10 mouse cellular contexts compared by ENCODE assay signal in the genomic region with DNA sequence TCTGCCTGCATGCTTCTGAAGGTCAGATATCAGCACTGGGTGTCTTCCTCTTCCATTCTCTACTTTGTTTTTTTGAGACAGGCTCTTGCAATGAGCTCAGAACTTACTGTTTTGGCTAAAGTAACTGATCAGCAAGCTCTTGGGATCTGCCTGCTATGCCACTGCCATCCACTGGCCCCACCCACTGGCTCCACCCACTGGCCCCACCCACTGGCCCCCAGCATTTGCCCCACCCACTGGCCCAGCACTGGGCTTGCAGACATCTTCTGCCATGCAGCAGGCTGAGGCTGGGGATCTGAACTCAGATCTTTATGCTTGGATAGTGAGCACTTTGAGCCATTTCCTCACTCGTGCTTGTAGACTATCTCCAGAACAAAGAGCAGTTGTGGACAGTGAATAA.
DNase-seq lines count a peak whose midpoint lies in the region; ATAC-seq and TF ChIP-seq lines count a peak whose summit lies in the region.
"Had no signal": no experiment of that assay in that cellular context is flagged by ENCODE, and none has a peak within 500 bp of the region (broad histone marks: within the 10 kb centered on the region; RNA-seq: fewer than 3 reads in every experiment).

No protein-coding gene starts in this region.

- no peak for TF ChIP-seq RAD21 in MEL (IDR thresholded peaks at IDR 0.05; ENCODE audit: low read depth, low read length)

- no peaks in the 10 kb centered on the region for H3K27me3 ChIP-seq in intestine, embryonic 16.5 days (replicated peaks; ENCODE audit: control insufficient read depth, insufficient read depth, low read length)
- H3K27me3 ChIP-seq in intestine, embryonic 15.5 days (replicated peaks), result no peaks in the 10 kb centered on the region
- H3K27me3 ChIP-seq in MEL (ENCODE audit: control insufficient read depth in 1 of 2, insufficient read depth in 2 of 2, low read length in 2 of 2), result no peaks in the 10 kb centered on the region; a peak in 1 of 4 replicates
- H3K27me3 ChIP-seq in embryonic facial prominence, embryonic 10.5 days (replicated peaks; ENCODE audit: low read depth, poor library complexity, severe bottlenecking), result no peaks in the 10 kb centered on the region; the same call in 1 of the 2 replicates
- H3K27me3 ChIP-seq in lung, postnatal 0 days (replicated peaks; ENCODE audit: insufficient read depth, low read length), result no peaks in the 10 kb centered on the region

- H3K36me3 ChIP-seq in intestine, embryonic 16.5 days (ENCODE audit: control insufficient read depth, insufficient read depth, low read length), result no peaks in the 10 kb centered on the region
- H3K36me3 ChIP-seq in intestine, embryonic 15.5 days, result no peaks in the 10 kb centered on the region
- H3K36me3 ChIP-seq in MEL (ENCODE audit: control insufficient read depth in 1 of 2, insufficient read depth in 2 of 2, low read length in 2 of 2), result no peaks in the 10 kb centered on the region
- no peaks in the 10 kb centered on the region for H3K36me3 ChIP-seq in embryonic facial prominence, embryonic 10.5 days (replicated peaks)
- H3K36me3 ChIP-seq in lung, postnatal 0 days (ENCODE audit: insufficient read depth, low read length), result 0 out of 2 replicates have a peak, but pooled peaks cover 16% of the 10 kb centered on the region

- 29% methylated on average over 1 of the region's 1 CpGs for WGBS in intestine, embryonic 16.5 days
- WGBS in intestine, embryonic 15.5 days, result 22% methylated on average over 1 of the region's 1 CpGs
- 57% methylated on average over 1 of the region's 1 CpGs for WGBS in embryonic facial prominence, embryonic 10.5 days
- WGBS in lung, postnatal 0 days, result 22% methylated on average over 1 of the region's 1 CpGs

- TF ChIP-seq EP300 in MEL (IDR thresholded peaks at IDR 0.05; ENCODE audit: low read depth in 1 of 2, low read length in 2 of 2), result no peak
- TF ChIP-seq EP300 in lung, postnatal 0 days (IDR thresholded peaks at IDR 0.05), result no peak

- ATAC-seq in intestine, embryonic 16.5 days, result peak; percentile 60
- ATAC-seq in intestine, embryonic 15.5 days, result no peak
- ATAC-seq in lung, postnatal 0 days, result peak; percentile 70
- ATAC-seq: activated CD4-positive, CD25-positive, alpha-beta regulatory T cell, adult 4 months had no signal

- peaks cover 5% of the 10 kb centered on the region; the same call in 1 of the 2 replicates for H3K4me1 ChIP-seq in intestine, embryonic 16.5 days (ENCODE audit: control insufficient read depth, insufficient read depth, low read length)
- peaks cover 4% of the 10 kb centered on the region; the same call in 1 of the 2 replicates for H3K4me1 ChIP-seq in intestine, embryonic 15.5 days (replicated peaks)
- H3K4me1 ChIP-seq in MEL (ENCODE audit: control insufficient read depth in 1 of 2, insufficient read depth in 2 of 2, low read length in 2 of 2), result no peaks in the 10 kb centered on the region
- H3K4me1 ChIP-seq in embryonic facial prominence, embryonic 10.5 days, result peaks cover 13% of the 10 kb centered on the region; the same call in 1 of the 2 replicates
- no peaks in the 10 kb centered on the region; the same call in 1 of the 2 replicates for H3K4me1 ChIP-seq in lung, postnatal 0 days (ENCODE audit: insufficient read depth, low read depth, low read length)

- no peaks in the 10 kb centered on the region for H3K79me2 ChIP-seq in MEL (ENCODE audit: control insufficient read depth, insufficient read depth, low read length, poor library complexity)

- no peak overlapping the region for H3K27ac ChIP-seq in intestine, embryonic 16.5 days (ENCODE audit: low read length)
- H3K27ac ChIP-seq in intestine, embryonic 15.5 days, result no peak overlapping the region
- no peak overlapping the region for H3K27ac ChIP-seq in MEL (ENCODE audit: control insufficient read depth, low read depth, low read length)
- no peak overlapping the region for H3K27ac ChIP-seq in embryonic facial prominence, embryonic 10.5 days (replicated peaks)
- H3K27ac ChIP-seq in lung, postnatal 0 days (ENCODE audit: low read length), result peak overlapping the region; percentile 48

- H3K9me3 ChIP-seq in intestine, embryonic 16.5 days (ENCODE audit: control insufficient read depth, low read length), result no peaks in the 10 kb centered on the region
- no peaks in the 10 kb centered on the region for H3K9me3 ChIP-seq in intestine, embryonic 15.5 days
- H3K9me3 ChIP-seq in MEL (replicated peaks; ENCODE audit: insufficient read depth, low read length), result no peaks in the 10 kb centered on the region
- H3K9me3 ChIP-seq in embryonic facial prominence, embryonic 10.5 days, result no peaks in the 10 kb centered on the region
- no peaks in the 10 kb centered on the region for H3K9me3 ChIP-seq in lung, postnatal 0 days (ENCODE audit: low read length)

- no peak overlapping the region for H3K4me2 ChIP-seq in intestine, embryonic 16.5 days (ENCODE audit: low read depth, low read length)
- H3K4me2 ChIP-seq in intestine, embryonic 15.5 days (replicated peaks), result no peak overlapping the region
- H3K4me2 ChIP-seq in lung, postnatal 0 days (replicated peaks; ENCODE audit: low read depth, low read length), result no peak overlapping the region

- H3K9ac ChIP-seq in intestine, embryonic 16.5 days (ENCODE audit: low read depth, low read length), result no peak overlapping the region
- no peak overlapping the region for H3K9ac ChIP-seq in intestine, embryonic 15.5 days
- H3K9ac ChIP-seq in MEL (ENCODE audit: control insufficient read depth, low read depth, low read length, poor library complexity, severe bottlenecking), result no peak overlapping the region
- H3K9ac ChIP-seq in lung, postnatal 0 days (replicated peaks; ENCODE audit: low read depth), result no peak overlapping the region

- TF ChIP-seq POLR2A in MEL (IDR thresholded peaks at IDR 0.05; ENCODE audit: control insufficient read depth in 1 of 2, insufficient read depth in 1 of 2, low read depth in 1 of 2, low read length in 2 of 2, poor library complexity in 1 of 2), result no peak

- TF ChIP-seq CTCF in MEL (IDR thresholded peaks at IDR 0.05 in 2 of 3, conservative IDR thresholded peaks at IDR 0.05 in 1 of 3; ENCODE audit: control insufficient read depth in 1 of 3, insufficient read depth in 1 of 3, low read depth in 2 of 3, low read length in 3 of 3, poor library complexity in 1 of 3, severe bottlenecking in 1 of 3), result no peak
- no peak for TF ChIP-seq CTCF in lung, postnatal 0 days (IDR thresholded peaks at IDR 0.05)

- no peak overlapping the region for H3K4me3 ChIP-seq in intestine, embryonic 16.5 days (ENCODE audit: low read length)
- no peak overlapping the region for H3K4me3 ChIP-seq in intestine, embryonic 15.5 days (replicated peaks)
- no peak overlapping the region for H3K4me3 ChIP-seq in MEL (ENCODE audit: control insufficient read depth in 1 of 2, insufficient read depth in 1 of 2, low read depth in 2 of 2, low read length in 2 of 2)
- H3K4me3 ChIP-seq in embryonic facial prominence, embryonic 10.5 days, result no peak overlapping the region
- no peak overlapping the region for H3K4me3 ChIP-seq in lung, postnatal 0 days (ENCODE audit: low read depth, low read length)
- H3K4me3 ChIP-seq: erythroblast, embryonic 14.5 days had no signal

- peak; percentile 66 for DNase-seq in MEL (ENCODE audit: low read depth, low spot score)
- DNase-seq in embryonic facial prominence, embryonic 10.5 days (ENCODE audit: low spot score), result peak; percentile 52
- peak; percentile 50 for DNase-seq in lung, postnatal 0 days (ENCODE audit: low spot score)
- no peak for DNase-seq in cerebellum, adult 18-20 months
- no peak for DNase-seq in spleen, postnatal 4 days (ENCODE audit: low spot score in 2 of 2)
- DNase-seq in gastrocnemius, postnatal 4 days (ENCODE audit: low spot score in 2 of 2), result no peak

TF ChIP-seq in MEL, 35 proteins besides CTCF, POLR2A, EP300 and RAD21:
- TF ChIP-seq MAZ (IDR thresholded peaks at IDR 0.05; ENCODE audit: low read depth, low read length) (0 out of 2 replicates have a peak, but pooled peaks have one; percentile 41), BHLHE40 (IDR thresholded peaks at IDR 0.05; ENCODE audit: borderline replicate concordance, low read depth, low read length) (no peak), NRF1 (IDR thresholded peaks at IDR 0.05; ENCODE audit: insufficient read depth, low read depth, low read length, poor library complexity, severe bottlenecking) (no peak), MEF2A (IDR thresholded peaks at IDR 0.05; ENCODE audit: extremely low read depth, insufficient replicate concordance, low read depth, low read length, poor library complexity, severe bottlenecking) (no peak), TAL1 (IDR thresholded peaks at IDR 0.05; ENCODE audit: low read length) (no peak), GATA1 (IDR thresholded peaks at IDR 0.05; ENCODE audit: low read depth, low read length) (no peak)

Comparison
In these comparisons a context has a peak if more than half of its experiments do, and no peak if none do; other contexts are left out.
1. DNase-seq: peak in MEL (single experiment), embryonic facial prominence, embryonic 10.5 days (single experiment) and lung, postnatal 0 days (single experiment); none in cerebellum, adult 18-20 months (0 of 2), spleen, postnatal 4 days (0 of 2) and gastrocnemius, postnatal 4 days (0 of 2).